In the genomic region with DNA sequence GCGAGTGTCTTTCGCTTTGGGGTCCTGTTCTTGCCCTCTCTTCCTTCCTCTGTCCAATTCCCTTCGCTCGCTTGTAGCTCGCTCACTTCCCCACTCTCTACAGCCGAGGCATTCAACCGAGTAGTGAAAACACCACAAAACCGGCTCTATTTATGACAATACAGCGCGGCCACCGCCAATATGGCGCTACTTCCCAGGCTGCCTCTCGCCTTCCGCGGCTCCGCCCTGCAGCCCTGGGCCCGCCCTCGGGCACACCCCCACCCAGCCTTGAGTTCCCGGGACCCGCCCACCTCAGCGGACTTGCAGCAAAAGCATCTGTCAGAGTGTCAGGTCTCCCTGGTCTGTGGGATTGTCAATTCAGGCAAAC, we compare ENCODE assay signal across 8 mouse cellular contexts. TPM values are rescaled to one million over a fixed set of nuclear protein-coding genes. Genes with fewer than 3 reads are reported as not detected.
DNase-seq lines count a peak whose midpoint lies in the region; ATAC-seq and TF ChIP-seq lines count a peak whose summit lies in the region.

A gene (minus strand): TSS at position 194 of the 367 bp plus-strand sequence.

- 0 out of 2 replicates have a peak, but pooled peaks cover 4% of the 10 kb centered on the region for H3K27me3 ChIP-seq in embryonic facial prominence, embryonic 13.5 days
- no peaks in the 10 kb centered on the region for H3K27me3 ChIP-seq in kidney, adult 2 months (replicated peaks; ENCODE audit: control insufficient read depth, insufficient read depth, low read length)
- H3K27me3 ChIP-seq in limb, embryonic 12.5 days, result no peaks in the 10 kb centered on the region
- H3K27me3 ChIP-seq in midbrain, embryonic 15.5 days (replicated peaks), result no peaks in the 10 kb centered on the region
- H3K27me3 ChIP-seq in spleen, adult 2 months (ENCODE audit: control insufficient read depth, insufficient read depth, low read length), result no peaks in the 10 kb centered on the region

- peak within 1 kb of the TSS; percentile 89 for H3K9ac ChIP-seq in embryonic facial prominence, embryonic 13.5 days
- H3K9ac ChIP-seq in limb, embryonic 12.5 days (replicated peaks), result peak within 1 kb of the TSS; percentile 88
- peak within 1 kb of the TSS; percentile 87 for H3K9ac ChIP-seq in midbrain, embryonic 15.5 days

- DNase-seq in 3134 (ENCODE audit: extremely low read depth, insufficient read length, low spot score), result peak; percentile 96
- DNase-seq in adrenal gland, postnatal 36 days, result peak; percentile 97 to 98
- DNase-seq in heart, adult 18-20 months, result peak; percentile 95
- DNase-seq in kidney, adult 2 months, result peak; percentile 96
- DNase-seq in spleen, adult 2 months (ENCODE audit: low read depth in 1 of 2, low spot score in 2 of 2), result peak; percentile 83 to 93

- no peaks in the 10 kb centered on the region for H3K9me3 ChIP-seq in embryonic facial prominence, embryonic 13.5 days
- no peaks in the 10 kb centered on the region for H3K9me3 ChIP-seq in limb, embryonic 12.5 days
- H3K9me3 ChIP-seq in midbrain, embryonic 15.5 days, result no peaks in the 10 kb centered on the region

- TF ChIP-seq CTCF in kidney, adult 2 months (conservative IDR thresholded peaks at IDR 0.05; ENCODE audit: insufficient read depth, insufficient read length, low read depth, low read length), result no peak
- no peak for TF ChIP-seq CTCF in spleen, adult 2 months (IDR thresholded peaks at IDR 0.05; ENCODE audit: extremely low read depth, insufficient read depth, insufficient read length, insufficient replicate concordance)

- peak within 1 kb of the TSS; percentile 85 for H3K4me3 ChIP-seq in embryonic facial prominence, embryonic 13.5 days
- peak within 1 kb of the TSS; percentile 98 for H3K4me3 ChIP-seq in kidney, adult 2 months (ENCODE audit: insufficient read depth, low read depth, low read length)
- peak within 1 kb of the TSS; percentile 97 for H3K4me3 ChIP-seq in limb, embryonic 12.5 days (replicated peaks)
- peak within 1 kb of the TSS; percentile 84 for H3K4me3 ChIP-seq in midbrain, embryonic 15.5 days
- peak within 1 kb of the TSS; percentile 80 for H3K4me3 ChIP-seq in spleen, adult 2 months (ENCODE audit: extremely low read depth, insufficient read depth, insufficient read length)

- 0 out of 2 replicates have a peak, but pooled peaks cover 3% of the 10 kb centered on the region for H3K4me1 ChIP-seq in embryonic facial prominence, embryonic 13.5 days
- H3K4me1 ChIP-seq in kidney, adult 2 months (ENCODE audit: control insufficient read depth, insufficient read depth, low read length), result peaks cover 3% of the 10 kb centered on the region; the same call in 1 of the 2 replicates
- peaks cover 3% of the 10 kb centered on the region; the same call in 1 of the 2 replicates for H3K4me1 ChIP-seq in limb, embryonic 12.5 days (replicated peaks)
- peaks cover 13% of the 10 kb centered on the region for H3K4me1 ChIP-seq in midbrain, embryonic 15.5 days
- H3K4me1 ChIP-seq in spleen, adult 2 months (ENCODE audit: control insufficient read depth, insufficient read depth, insufficient read length), result peaks cover 4% of the 10 kb centered on the region; the same call in 1 of the 2 replicates

- TF ChIP-seq POLR2A in kidney, adult 2 months (IDR thresholded peaks at IDR 0.05; ENCODE audit: low read depth, low read length), result peak; percentile 32
- TF ChIP-seq POLR2A in spleen, adult 2 months (IDR thresholded peaks at IDR 0.05; ENCODE audit: low read depth, low read length), result peak; percentile 39

- peak within 1 kb of the TSS; percentile 96 for H3K27ac ChIP-seq in embryonic facial prominence, embryonic 13.5 days
- peak within 1 kb of the TSS; percentile 76 for H3K27ac ChIP-seq in kidney, adult 2 months (ENCODE audit: insufficient read depth, low read depth, low read length)
- peak within 1 kb of the TSS; percentile 96 for H3K27ac ChIP-seq in limb, embryonic 12.5 days
- peak within 1 kb of the TSS; percentile 97 for H3K27ac ChIP-seq in midbrain, embryonic 15.5 days
- H3K27ac ChIP-seq in spleen, adult 2 months (ENCODE audit: insufficient read depth, low read length), result peak within 1 kb of the TSS; percentile 88

- peak; percentile 96 for ATAC-seq in embryonic facial prominence, embryonic 13.5 days (ENCODE audit: insufficient number of reproducible peaks, insufficient read depth, low FRiP score, low TSS enrichment, low read depth)
- ATAC-seq in limb, embryonic 12.5 days (ENCODE audit: insufficient number of reproducible peaks, insufficient read depth, low FRiP score, low TSS enrichment, low read depth), result peak; percentile 99
- peak; percentile 100 for ATAC-seq in midbrain, embryonic 15.5 days (replicated peaks)

- peaks cover 10% of the 10 kb centered on the region for H3K36me3 ChIP-seq in embryonic facial prominence, embryonic 13.5 days
- no peaks in the 10 kb centered on the region for H3K36me3 ChIP-seq in kidney, adult 2 months (ENCODE audit: control insufficient read depth, insufficient read depth, low read length)
- H3K36me3 ChIP-seq in limb, embryonic 12.5 days, result peaks cover 7% of the 10 kb centered on the region; the same call in 1 of the 2 replicates
- H3K36me3 ChIP-seq in midbrain, embryonic 15.5 days (replicated peaks), result no peaks in the 10 kb centered on the region
- H3K36me3 ChIP-seq in spleen, adult 2 months (ENCODE audit: control insufficient read depth, insufficient read depth, low read length), result 0 out of 2 replicates have a peak, but pooled peaks cover 3% of the 10 kb centered on the region

- H3K4me2 ChIP-seq in embryonic facial prominence, embryonic 13.5 days, result peak within 1 kb of the TSS; percentile 74
- peak within 1 kb of the TSS; percentile 70 for H3K4me2 ChIP-seq in limb, embryonic 12.5 days
- H3K4me2 ChIP-seq in midbrain, embryonic 15.5 days, result peak within 1 kb of the TSS; percentile 66

- WGBS in embryonic facial prominence, embryonic 13.5 days, result under 1% methylated on average over 21 of the region's 21 CpGs
- WGBS in kidney, adult 2 months, result 2% methylated on average over 21 of the region's 21 CpGs
- WGBS in limb, embryonic 12.5 days, result under 1% methylated on average over 21 of the region's 21 CpGs
- 0% methylated on average over 21 of the region's 21 CpGs for WGBS in midbrain, embryonic 15.5 days
- WGBS in spleen, adult 2 months, result 3% methylated on average over 21 of the region's 21 CpGs

RNA-seq across cellular contexts. Expression of the gene that starts here (rescaled TPM):
- total RNA-seq in adrenal gland, postnatal 36 days (2021), result 10 to 100 TPM; 10.8 to 12.9 TPM
- polyA plus RNA-seq in embryonic facial prominence, embryonic 13.5 days (2015; fragmentation: Nextera tagmentation; extraction: Ambion mirVana), result 18.5 and 19.5 TPM in 2 replicates
- total RNA-seq in heart, adult 18-20 months (2021), result 1 to 10 TPM; 7.0 to 8.2 TPM
- 2.7 and 2.9 TPM in 2 replicates for polyA plus RNA-seq in kidney, adult 2 months (2012; rRNA removed)
- polyA plus RNA-seq in limb, embryonic 12.5 days (2016; fragmentation: Nextera tagmentation; extraction: Ambion mirVana), result 22.7 and 25.7 TPM in 2 replicates
- 19.1 and 21.9 TPM in 2 replicates for polyA plus RNA-seq in midbrain, embryonic 15.5 days (2015; fragmentation: Nextera tagmentation; extraction: Ambion mirVana)
- 3.1 and 3.7 TPM in 2 replicates for polyA plus RNA-seq in spleen, adult 2 months (2012; rRNA removed)

Comparison
In these comparisons a context has a peak if more than half of its experiments do, and no peak if none do; other contexts are left out.
1. Peak in every context shown above with its lines: DNase-seq, ATAC-seq, H3K4me3 ChIP-seq and H3K27ac ChIP-seq.